In genomic region chr17:74002396-74002795, GRCm38 (mm10) we compare ENCODE assay signal across 34 mouse cellular contexts. TPM values are rescaled to one million over a fixed set of nuclear protein-coding genes. Genes with fewer than 3 reads are reported as not detected.
"Had no signal": no experiment of that assay in that cellular context is flagged by ENCODE, and none has a peak within 500 bp of the region (broad histone marks: within the 10 kb centered on the region; RNA-seq: fewer than 3 reads in every experiment).

No protein-coding gene starts in this region.

- DNase-seq: cerebellum, adult 2 months; cerebellum, adult 8-10 months; cerebellum, adult 9-10 months; cerebellum, adult 9-11 months; cerebellum, postnatal 10 days; cerebellum, postnatal 14 days; cerebellum, postnatal 25 days; cerebellum, postnatal 36 days; embryo, embryonic 11 days; forebrain, postnatal 0 days; gastrocnemius, adult 2 months; gastrocnemius, postnatal 10 days; gastrocnemius, postnatal 14 days; gastrocnemius, postnatal 25 days; gastrocnemius, postnatal 36 days; heart, adult 18-20 months; heart, adult 2 months had no signal

- H3K4me2 ChIP-seq: embryonic facial prominence, embryonic 12.5 days; embryonic facial prominence, embryonic 13.5 days; embryonic facial prominence, embryonic 15.5 days; forebrain, embryonic 12.5 days; forebrain, embryonic 13.5 days; forebrain, embryonic 15.5 days had no signal

- H3K4me1 ChIP-seq: embryonic facial prominence, embryonic 10.5 days; embryonic facial prominence, embryonic 12.5 days; embryonic facial prominence, embryonic 13.5 days; embryonic facial prominence, embryonic 15.5 days; forebrain, embryonic 10.5 days; forebrain, embryonic 12.5 days; forebrain, embryonic 13.5 days; forebrain, embryonic 15.5 days had no signal

- H3K9me3 ChIP-seq: embryonic facial prominence, embryonic 12.5 days; embryonic facial prominence, embryonic 13.5 days; embryonic facial prominence, embryonic 15.5 days; forebrain, embryonic 10.5 days; forebrain, embryonic 12.5 days; forebrain, embryonic 13.5 days; forebrain, embryonic 15.5 days had no signal

- H3K9ac ChIP-seq: embryonic facial prominence, embryonic 12.5 days; embryonic facial prominence, embryonic 13.5 days; embryonic facial prominence, embryonic 15.5 days; forebrain, embryonic 12.5 days; forebrain, embryonic 13.5 days; forebrain, embryonic 15.5 days; forebrain, postnatal 0 days had no signal

- ATAC-seq: forebrain, embryonic 13.5 days; forebrain, embryonic 14.5 days; forebrain, embryonic 15.5 days; forebrain, embryonic 16.5 days; forebrain, postnatal 0 days had no signal

- H3K27me3 ChIP-seq: embryonic facial prominence, embryonic 12.5 days; embryonic facial prominence, embryonic 13.5 days; embryonic facial prominence, embryonic 15.5 days; forebrain, embryonic 12.5 days; forebrain, embryonic 13.5 days; forebrain, embryonic 15.5 days had no signal

- H3K36me3 ChIP-seq: embryonic facial prominence, embryonic 10.5 days; embryonic facial prominence, embryonic 12.5 days; embryonic facial prominence, embryonic 13.5 days; embryonic facial prominence, embryonic 15.5 days; forebrain, embryonic 10.5 days; forebrain, embryonic 12.5 days; forebrain, embryonic 15.5 days had no signal

- H3K27ac ChIP-seq: embryonic facial prominence, embryonic 10.5 days; embryonic facial prominence, embryonic 12.5 days; embryonic facial prominence, embryonic 13.5 days; embryonic facial prominence, embryonic 15.5 days; forebrain, embryonic 10.5 days; forebrain, embryonic 12.5 days; forebrain, embryonic 13.5 days; forebrain, embryonic 15.5 days; gastrocnemius, adult 2 months; heart, adult 2 months had no signal

- H3K4me3 ChIP-seq: embryonic facial prominence, embryonic 10.5 days; embryonic facial prominence, embryonic 12.5 days; embryonic facial prominence, embryonic 13.5 days; embryonic facial prominence, embryonic 15.5 days; erythroblast, embryonic 14.5 days; forebrain, embryonic 10.5 days; forebrain, embryonic 12.5 days; forebrain, embryonic 13.5 days; forebrain, embryonic 15.5 days; gastrocnemius, adult 2 months; heart, adult 2 months had no signal

RNA-seq across cellular contexts. Expression of gene Srd5a2, which starts 45.3 kb away (rescaled TPM):
- total RNA-seq: common myeloid progenitor, adult 5-6 weeks; gastrocnemius, adult 2 months; gastrocnemius, postnatal 10 days; gastrocnemius, postnatal 14 days; gastrocnemius, postnatal 25 days; gastrocnemius, postnatal 36 days; gastrocnemius, postnatal 4 days; granulocyte monocyte progenitor cell, adult 5-6 weeks; heart, adult 18-20 months had no signal
- polyA plus RNA-seq: cerebellum, adult 2 months; embryonic facial prominence, embryonic 10.5 days; embryonic facial prominence, embryonic 11.5 days; embryonic facial prominence, embryonic 13.5 days; embryonic facial prominence, embryonic 14.5 days; embryonic facial prominence, embryonic 15.5 days; erythroblast, embryonic 14.5 days; forebrain, embryonic 10.5 days; forebrain, embryonic 11.5 days; forebrain, embryonic 12.5 days; forebrain, embryonic 13.5 days; forebrain, embryonic 14.5 days; forebrain, embryonic 15.5 days; forebrain, embryonic 16.5 days; forebrain, postnatal 0 days; heart, adult 2 months had no signal
